16 mouse cellular contexts compared by ENCODE assay signal in the genomic region with DNA sequence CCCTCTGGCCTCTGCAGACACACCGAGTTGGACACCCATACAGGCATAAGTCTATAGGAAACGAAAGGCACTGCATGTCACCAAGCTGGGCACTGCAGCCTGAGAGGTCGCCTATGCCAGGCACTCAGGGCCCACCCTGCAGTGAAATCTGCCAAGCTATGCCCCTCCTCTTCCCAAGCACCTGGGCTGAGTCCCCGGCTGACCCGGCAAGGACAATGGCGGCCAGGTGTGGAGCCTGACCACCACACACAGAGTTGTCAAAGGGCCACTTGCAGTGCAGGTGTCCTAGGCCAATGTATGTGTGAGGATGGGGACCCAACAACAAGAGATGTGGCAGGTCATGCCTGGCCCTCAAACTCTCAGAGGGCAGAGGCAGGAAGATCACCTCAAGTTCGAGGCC. TPM values are rescaled to one million over a fixed set of nuclear protein-coding genes. Genes with fewer than 3 reads are reported as not detected.
DNase-seq lines count a peak whose midpoint lies in the region; ATAC-seq and TF ChIP-seq lines count a peak whose summit lies in the region.
"Had no signal": no experiment of that assay in that cellular context is flagged by ENCODE, and none has a peak within 500 bp of the region (broad histone marks: within the 10 kb centered on the region; RNA-seq: fewer than 3 reads in every experiment).

No protein-coding gene starts in this region.

- no peaks in the 10 kb centered on the region for H3K27me3 ChIP-seq in hindbrain, embryonic 10.5 days (ENCODE audit: insufficient read depth, poor library complexity, severe bottlenecking)
- no peaks in the 10 kb centered on the region for H3K27me3 ChIP-seq in hindbrain, embryonic 12.5 days
- no peaks in the 10 kb centered on the region for H3K27me3 ChIP-seq in CH12.LX (replicated peaks)
- no peaks in the 10 kb centered on the region for H3K27me3 ChIP-seq in limb, embryonic 13.5 days

- no peak for TF ChIP-seq RAD21 in CH12.LX (IDR thresholded peaks at IDR 0.05; ENCODE audit: low read depth, low read length)

- no peak for TF ChIP-seq CTCF in CH12.LX (conservative IDR thresholded peaks at IDR 0.05 in 1 of 2, IDR thresholded peaks at IDR 0.05 in 1 of 2; ENCODE audit: low read depth in 2 of 2, low read length in 2 of 2)

- in situ Hi-C loops in CH12.LX (cut with MboI; ENCODE audit: low pct_ligation_motif_present, low pct_unique_long_range_greater_than_20kb, low sequenced_read_pairs): no loop called here

- no peak overlapping the region for H3K27ac ChIP-seq in hindbrain, embryonic 10.5 days
- no peak overlapping the region for H3K27ac ChIP-seq in hindbrain, embryonic 12.5 days
- H3K27ac ChIP-seq in CH12.LX (ENCODE audit: insufficient read depth, low read depth): no peak overlapping the region
- no peak overlapping the region for H3K27ac ChIP-seq in limb, embryonic 13.5 days

- peaks cover 2% of the 10 kb centered on the region; the same call in 1 of the 2 replicates for H3K36me3 ChIP-seq in hindbrain, embryonic 10.5 days
- H3K36me3 ChIP-seq in hindbrain, embryonic 12.5 days: no peaks in the 10 kb centered on the region
- H3K36me3 ChIP-seq in CH12.LX (replicated peaks in 1 of 2; ENCODE audit: control insufficient read depth in 1 of 2, insufficient read depth in 1 of 2, low read length in 1 of 2): peaks cover 0 to 50% of the 10 kb centered on the region in 2 experiments
- 0 out of 2 replicates have a peak, but pooled peaks cover 3% of the 10 kb centered on the region for H3K36me3 ChIP-seq in limb, embryonic 13.5 days

- no peak for TF ChIP-seq POLR2A in CH12.LX (IDR thresholded peaks at IDR 0.05; ENCODE audit: low read depth, low read length)

- dilution Hi-C loops in CH12.LX (cut with MboI; ENCODE audit: extremely low pct_ligation_motif_present, extremely low pct_unique_long_range_greater_than_20kb, low sequenced_read_pairs): no loop called here

- no peak for ATAC-seq in hindbrain, embryonic 12.5 days (ENCODE audit: low FRiP score)
- ATAC-seq in limb, embryonic 13.5 days (ENCODE audit: low FRiP score, low read depth): no peak
- ATAC-seq: inflammation-experienced regulatory T-cells, adult 6 months had no signal

- no peak overlapping the region; the same call in 1 of the 2 replicates for H3K4me2 ChIP-seq in hindbrain, embryonic 12.5 days (replicated peaks)
- H3K4me2 ChIP-seq in CH12.LX (ENCODE audit: insufficient read depth, low read depth, poor library complexity, severe bottlenecking): 0 out of 2 replicates have a peak overlapping the region, but pooled peaks have one; percentile 13
- H3K4me2 ChIP-seq in limb, embryonic 13.5 days (replicated peaks): peak overlapping the region; percentile 93; the same call in 1 of the 2 replicates

- peak; percentile 51 for DNase-seq in cerebellum, adult 11-12 months
- DNase-seq in cerebellum, adult 11 months: no peak
- no peak for DNase-seq in hindbrain, embryonic 10.5 days (ENCODE audit: low spot score)
- no peak for DNase-seq in CH12.LX (ENCODE audit: extremely low read depth)
- DNase-seq in frontal cortex, postnatal 25 days (ENCODE audit: low spot score in 2 of 2): no peak
- DNase-seq in kidney, postnatal 10 days: no peak
- DNase-seq: adrenal gland, postnatal 10 days; kidney, postnatal 4 days; layer of hippocampus, postnatal 36 days; lung, adult 2 months; thymus, postnatal 14 days had no signal

- H3K9me3 ChIP-seq in hindbrain, embryonic 10.5 days: no peaks in the 10 kb centered on the region
- no peaks in the 10 kb centered on the region for H3K9me3 ChIP-seq in hindbrain, embryonic 12.5 days (replicated peaks)
- H3K9me3 ChIP-seq in CH12.LX (replicated peaks; ENCODE audit: low read length): no peaks in the 10 kb centered on the region
- no peaks in the 10 kb centered on the region for H3K9me3 ChIP-seq in limb, embryonic 13.5 days

- peaks cover 53% of the 10 kb centered on the region for H3K79me2 ChIP-seq in CH12.LX (replicated peaks; ENCODE audit: control insufficient read depth, extremely low read depth, insufficient read depth, poor library complexity, severe bottlenecking)

- H3K4me1 ChIP-seq in hindbrain, embryonic 10.5 days (replicated peaks): peaks cover 48% of the 10 kb centered on the region
- H3K4me1 ChIP-seq in hindbrain, embryonic 12.5 days: peaks cover 40% of the 10 kb centered on the region
- H3K4me1 ChIP-seq in CH12.LX (ENCODE audit: control insufficient read depth in 1 of 2, insufficient read depth in 2 of 2): peaks cover 18 to 46% of the 10 kb centered on the region in 2 experiments
- peaks cover 35% of the 10 kb centered on the region for H3K4me1 ChIP-seq in limb, embryonic 13.5 days

- no peak for TF ChIP-seq EP300 in CH12.LX (IDR thresholded peaks at IDR 0.05; ENCODE audit: low read length)

- WGBS in hindbrain, embryonic 10.5 days: 92% methylated on average over 7 of the region's 7 CpGs
- 84% methylated on average over 7 of the region's 7 CpGs for WGBS in hindbrain, embryonic 12.5 days
- 88% methylated on average over 7 of the region's 7 CpGs for WGBS in limb, embryonic 13.5 days

- H3K9ac ChIP-seq in hindbrain, embryonic 12.5 days: no peak overlapping the region
- H3K9ac ChIP-seq in CH12.LX (ENCODE audit: insufficient read depth, low read depth): no peak overlapping the region
- no peak overlapping the region for H3K9ac ChIP-seq in limb, embryonic 13.5 days

- H3K4me3 ChIP-seq in hindbrain, embryonic 10.5 days: peak overlapping the region; percentile 26; the same call in 1 of the 2 replicates
- no peak overlapping the region for H3K4me3 ChIP-seq in hindbrain, embryonic 12.5 days
- H3K4me3 ChIP-seq in CH12.LX (replicated peaks in 1 of 3; ENCODE audit: low read depth in 2 of 3, low read length in 2 of 3, poor library complexity in 1 of 3): peak overlapping the region in 1 of 3 experiments; percentile 5
- peak overlapping the region; percentile 93; the same call in 1 of the 2 replicates for H3K4me3 ChIP-seq in limb, embryonic 13.5 days

TF ChIP-seq in CH12.LX, 34 proteins besides CTCF, POLR2A, EP300 and RAD21:
- TF ChIP-seq ZNF384 (IDR thresholded peaks at IDR 0.05; ENCODE audit: low read depth, low read length) (no peak), TBP (conservative IDR thresholded peaks at IDR 0.05; ENCODE audit: low read depth, low read length) (no peak), NRF1 (IDR thresholded peaks at IDR 0.05; ENCODE audit: low read depth, low read length) (no peak)

RNA-seq across cellular contexts. Expression of a gene that starts 1.9 kb away (rescaled TPM):
- polyA plus RNA-seq in hindbrain, embryonic 10.5 days (2016; fragmentation: Nextera tagmentation; extraction: Ambion mirVana): 33.3 and 38.5 TPM in 2 replicates
- polyA plus RNA-seq in hindbrain, embryonic 12.5 days (2016; fragmentation: Nextera tagmentation; extraction: Ambion mirVana): 33.1 and 33.8 TPM in 2 replicates
- 16.5 and 17.7 TPM in 2 replicates for total RNA-seq in CH12.LX (2012; rRNA removed)
- total RNA-seq in CH12.LX (2014; rRNA removed): 6.3 and 7.0 TPM in 2 replicates
- polyA plus RNA-seq in CH12.LX (2012; ENCODE audit: insufficient read length, low read depth): 31.6 and 41.9 TPM in 2 replicates
- polyA plus RNA-seq in limb, embryonic 13.5 days (2015; fragmentation: Nextera tagmentation; extraction: Ambion mirVana): 28.3 and 28.7 TPM in 2 replicates

RNA-seq across cellular contexts. Expression of a gene that starts 17.7 kb away (rescaled TPM):
- 6.9 and 7.3 TPM in 2 replicates for polyA plus RNA-seq in hindbrain, embryonic 10.5 days (2016; fragmentation: Nextera tagmentation; extraction: Ambion mirVana)
- polyA plus RNA-seq in hindbrain, embryonic 12.5 days (2016; fragmentation: Nextera tagmentation; extraction: Ambion mirVana): 7.1 and 8.1 TPM in 2 replicates
- total RNA-seq in CH12.LX (2012; rRNA removed) (84.8 and 94.0 TPM in 2 replicates), CH12.LX (2014; rRNA removed) (14.1 and 14.5 TPM in 2 replicates)
- polyA plus RNA-seq in CH12.LX (2012; ENCODE audit: insufficient read length, low read depth): 30.9 and 38.2 TPM in 2 replicates
- polyA plus RNA-seq in limb, embryonic 13.5 days (2015; fragmentation: Nextera tagmentation; extraction: Ambion mirVana): 9.3 and 10.0 TPM in 2 replicates

RNA-seq across cellular contexts. Expression of a gene that starts 20.5 kb away (rescaled TPM):
- polyA plus RNA-seq in hindbrain, embryonic 10.5 days (2016; fragmentation: Nextera tagmentation; extraction: Ambion mirVana): 0.56 and 0.90 TPM in 2 replicates
- 0.93 and 1.1 TPM in 2 replicates for polyA plus RNA-seq in hindbrain, embryonic 12.5 days (2016; fragmentation: Nextera tagmentation; extraction: Ambion mirVana)
- 0.08 and 0.21 TPM in 2 replicates for total RNA-seq in CH12.LX (2012; rRNA removed)
- total RNA-seq in CH12.LX (2014; rRNA removed): 0.14 and 0.21 TPM in 2 replicates
- 0.11 and 0.27 TPM in 2 replicates for polyA plus RNA-seq in CH12.LX (2012; ENCODE audit: insufficient read length, low read depth)
- 0.29 and 0.33 TPM in 2 replicates for polyA plus RNA-seq in limb, embryonic 13.5 days (2015; fragmentation: Nextera tagmentation; extraction: Ambion mirVana)
- total RNA-seq: gastrocnemius, adult 8-10 months; heart, adult 8-10 months had no signal
- polyA plus RNA-seq: inflammation-experienced regulatory T-cells, adult 6 months had no signal

RNA-seq across cellular contexts. Expression of a gene that starts 30.7 kb away (rescaled TPM):
- 89.1 and 109 TPM in 2 replicates for polyA plus RNA-seq in hindbrain, embryonic 10.5 days (2016; fragmentation: Nextera tagmentation; extraction: Ambion mirVana)
- 112 and 118 TPM in 2 replicates for polyA plus RNA-seq in hindbrain, embryonic 12.5 days (2016; fragmentation: Nextera tagmentation; extraction: Ambion mirVana)
- total RNA-seq in CH12.LX (2012; rRNA removed) (49.1 and 52.8 TPM in 2 replicates), CH12.LX (2014; rRNA removed) (28.0 and 37.2 TPM in 2 replicates)
- polyA plus RNA-seq in CH12.LX (2012; ENCODE audit: insufficient read length, low read depth): 44.6 and 48.0 TPM in 2 replicates
- 80.9 and 83.0 TPM in 2 replicates for polyA plus RNA-seq in limb, embryonic 13.5 days (2015; fragmentation: Nextera tagmentation; extraction: Ambion mirVana)

RNA-seq across cellular contexts. Expression of a gene that starts 43.2 kb away (rescaled TPM):
- 89.9 and 92.0 TPM in 2 replicates for polyA plus RNA-seq in hindbrain, embryonic 10.5 days (2016; fragmentation: Nextera tagmentation; extraction: Ambion mirVana)
- 60.3 and 69.4 TPM in 2 replicates for polyA plus RNA-seq in hindbrain, embryonic 12.5 days (2016; fragmentation: Nextera tagmentation; extraction: Ambion mirVana)
- total RNA-seq in CH12.LX (2012; rRNA removed) (33.2 and 33.9 TPM in 2 replicates), CH12.LX (2014; rRNA removed) (17.8 and 18.5 TPM in 2 replicates)
- 81.2 and 89.9 TPM in 2 replicates for polyA plus RNA-seq in CH12.LX (2012; ENCODE audit: insufficient read length, low read depth)
- polyA plus RNA-seq in limb, embryonic 13.5 days (2015; fragmentation: Nextera tagmentation; extraction: Ambion mirVana): 83.9 and 92.0 TPM in 2 replicates
